Mouse (Mus musculus) E14TG2a.4 (cell line): ENCODE results near the gene Sgta.

Source experiments
- H3K27me3 ChIP-seq: 2 replicates; pipeline ENCODE4 v1.6.1; 2014; ENCODE audit warnings: low read length, control low read depth; ENCODE audit not compliant: insufficient read depth
- H3K36me3 ChIP-seq: 2 replicates; pipeline ENCODE4 v1.6.1; 2014; ENCODE audit warnings: low read length, control low read depth; ENCODE audit not compliant: insufficient read depth
- H3K4me1 ChIP-seq: replicated peaks from 2 replicates; pipeline ENCODE4 v1.6.1; 2014; ENCODE audit warnings: low read depth, low read length, control low read depth
- H3K4me3 ChIP-seq: replicated peaks from 2 replicates; pipeline ENCODE4 v1.5.1; 2014; ENCODE audit warnings: mild to moderate bottlenecking, low read length
- H3K9me3 ChIP-seq: 2 replicates; pipeline ENCODE4 v1.6.1; 2014; ENCODE audit warnings: low read length, control low read depth
- CTCF ChIP-seq: conservative IDR thresholded peaks from 2 replicates; pipeline ENCODE4 v1.5.1; 2014; ENCODE audit warnings: low read length
- NANOG ChIP-seq: IDR thresholded peaks from 2 replicates; pipeline ENCODE4 v1.6.1; 2014; ENCODE audit warnings: borderline replicate concordance, low read length, mixed read lengths
- POU5F1 ChIP-seq: IDR thresholded peaks from 2 replicates; pipeline ENCODE4 v1.6.1; 2014; ENCODE audit warnings: low read length, borderline replicate concordance

Gene Sgta

DNA sequence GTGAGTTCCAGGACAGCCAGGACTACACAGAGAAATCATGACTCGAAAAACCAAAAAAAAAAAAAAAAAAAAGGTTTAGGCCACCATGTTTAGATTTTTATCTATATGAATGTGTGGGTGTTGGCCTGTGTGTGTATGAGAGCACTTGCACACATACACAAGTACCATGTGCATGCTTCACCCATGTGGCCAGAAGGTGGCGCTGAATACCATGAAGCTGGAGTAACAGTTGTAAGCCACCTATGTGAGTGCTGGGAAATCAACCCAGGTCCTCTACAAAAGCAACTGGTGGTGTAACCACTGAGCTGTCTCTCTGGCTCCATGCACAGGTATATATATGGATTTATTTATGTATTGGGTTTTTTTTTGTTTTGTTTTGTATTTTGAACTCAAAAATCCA is 27.0 kb upstream of the Sgta start:
- TF ChIP-seq CTCF (peak; percentile 58), NANOG (no peak)
- no peaks in the 10 kb centered on the region for H3K27me3 ChIP-seq
- peaks cover 44% of the 10 kb centered on the region for H3K4me1 ChIP-seq
- H3K4me3 ChIP-seq = no peak overlapping the region
- H3K36me3 ChIP-seq = peaks cover 18% of the 10 kb centered on the region
- no peaks in the 10 kb centered on the region for H3K9me3 ChIP-seq

- H3K9me3 ChIP-seq = no peaks in the 10 kb centered on the region
- H3K4me1 ChIP-seq = peaks cover 69% of the 10 kb centered on the region
- H3K27me3 ChIP-seq = no peaks in the 10 kb centered on the region
- peak overlapping the region; percentile 13; the same call in 1 of the 2 replicates for H3K4me3 ChIP-seq
- peaks cover 64% of the 10 kb centered on the region for H3K36me3 ChIP-seq
- TF ChIP-seq NANOG = no peak
- TF ChIP-seq POU5F1 = peak; percentile 55; the same call in 1 of the 2 replicates
- peak; percentile 85 for TF ChIP-seq CTCF
Measured at GRCm38 (mm10) chr10:81082168-81082960, 22.4 kb upstream of the Sgta start.

DNA sequence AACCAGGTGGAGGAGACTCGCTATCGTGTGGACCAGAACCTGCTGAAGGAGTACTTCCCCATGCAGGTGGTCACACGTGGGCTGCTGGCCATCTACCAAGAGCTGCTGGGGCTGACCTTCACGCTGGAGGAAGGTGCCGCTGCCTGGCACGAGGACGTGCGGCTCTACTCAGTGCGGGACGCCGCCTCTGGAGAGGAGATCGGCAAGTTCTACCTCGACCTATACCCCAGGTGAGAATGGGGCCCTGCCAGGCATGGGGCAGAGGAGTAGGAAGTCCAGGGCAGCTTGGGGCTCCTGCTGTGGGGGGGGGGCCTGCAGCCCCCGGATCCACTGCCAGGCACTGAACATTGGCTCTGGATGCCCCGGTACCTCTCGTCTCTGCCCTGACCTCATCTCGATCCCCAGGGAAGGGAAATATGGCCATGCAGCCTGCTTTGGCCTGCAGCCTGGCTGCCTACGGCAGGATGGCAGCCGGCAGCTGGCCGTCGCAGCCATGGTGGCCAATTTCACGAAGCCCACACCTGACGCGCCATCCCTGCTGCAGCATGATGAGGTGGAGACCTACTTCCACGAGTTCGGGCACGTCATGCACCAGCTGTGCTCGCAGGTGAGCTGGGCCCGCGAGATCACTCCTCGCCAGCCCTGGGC is 20.2 kb upstream of the Sgta start:
- H3K4me3 ChIP-seq = peak overlapping the region; percentile 52
- peaks cover 86% of the 10 kb centered on the region for H3K36me3 ChIP-seq
- H3K9me3 ChIP-seq = no peaks in the 10 kb centered on the region
- no peaks in the 10 kb centered on the region for H3K27me3 ChIP-seq
- H3K4me1 ChIP-seq = peaks cover 90% of the 10 kb centered on the region
- TF ChIP-seq POU5F1 = no peak
- TF ChIP-seq NANOG = no peak
- TF ChIP-seq CTCF = no peak

- Histone ChIP-seq H3K36me3 (peaks cover 97% of the 10 kb centered on the region), H3K27me3 (no peaks in the 10 kb centered on the region), H3K4me3 (no peak overlapping the region), H3K9me3 (no peaks in the 10 kb centered on the region), H3K4me1 (peaks cover 94% of the 10 kb centered on the region)
- no peak for TF ChIP-seq POU5F1
- TF ChIP-seq NANOG = no peak
- TF ChIP-seq CTCF = no peak
Measured at GRCm38 (mm10) chr10:81077916-81078315, 17.9 kb upstream of the Sgta start.

DNA sequence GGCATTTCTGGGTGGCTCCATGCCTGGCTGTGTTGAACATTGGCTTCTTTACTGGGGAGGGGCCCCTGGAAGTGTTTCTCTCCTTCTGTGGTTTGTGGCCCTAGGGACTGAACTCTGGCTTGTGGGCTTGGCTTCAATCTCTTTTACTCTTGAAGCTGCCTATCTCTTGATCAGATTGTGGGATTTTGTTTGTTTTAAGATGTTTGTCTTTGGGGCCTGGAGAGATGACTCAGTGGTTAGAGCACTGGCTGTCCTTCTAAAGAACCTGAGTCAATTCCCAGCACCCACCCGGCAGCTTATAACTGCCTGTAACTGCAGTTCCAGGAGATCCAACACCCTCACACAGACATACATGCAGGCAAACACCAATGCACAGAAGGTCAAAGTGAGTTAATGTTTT is 16.4 kb upstream of the Sgta start:
- Histone ChIP-seq H3K9me3 (no peaks in the 10 kb centered on the region), H3K27me3 (no peaks in the 10 kb centered on the region), H3K36me3 (peaks cover 100% of the 10 kb centered on the region), H3K4me3 (no peak overlapping the region), H3K4me1 (peaks cover 94% of the 10 kb centered on the region)
- TF ChIP-seq NANOG (no peak), CTCF (no peak), POU5F1 (no peak)

- Histone ChIP-seq H3K27me3 (no peaks in the 10 kb centered on the region), H3K9me3 (no peaks in the 10 kb centered on the region), H3K4me1 (peaks cover 94% of the 10 kb centered on the region), H3K36me3 (peaks cover 96% of the 10 kb centered on the region), H3K4me3 (no peak overlapping the region)
- TF ChIP-seq CTCF (no peak), POU5F1 (no peak), NANOG (no peak)
Measured at GRCm38 (mm10) chr10:81075734-81076133, 15.8 kb upstream of the Sgta start.

GRCm38 (mm10) chr10:81073464-81073863 is 13.5 kb upstream of the Sgta start:
- Histone ChIP-seq H3K36me3 (peaks cover 73% of the 10 kb centered on the region), H3K4me3 (no peak overlapping the region; the same call in 1 of the 2 replicates), H3K27me3 (no peaks in the 10 kb centered on the region), H3K9me3 (no peaks in the 10 kb centered on the region), H3K4me1 (peaks cover 87% of the 10 kb centered on the region)
- TF ChIP-seq NANOG (no peak), CTCF (peak; percentile 98)

DNA sequence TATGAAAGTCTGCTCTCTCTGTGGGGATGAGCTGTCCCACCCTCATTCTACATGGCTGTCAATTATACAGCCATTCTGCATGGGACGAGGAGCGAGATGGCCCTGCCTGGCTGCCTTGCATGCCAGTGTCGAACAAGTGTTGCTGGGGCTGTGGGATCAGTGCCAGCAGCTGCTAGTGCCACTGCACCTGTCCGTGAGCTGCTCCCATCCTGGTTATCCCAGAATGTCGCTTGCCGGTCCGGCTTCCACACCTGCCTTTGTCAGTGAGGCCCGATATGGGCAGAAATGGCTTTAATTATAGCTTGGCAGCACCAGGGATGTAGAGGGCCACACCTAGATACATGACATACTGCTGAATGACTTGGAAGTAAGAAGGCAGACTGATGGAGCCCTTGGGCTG is 12.3 kb upstream of the Sgta start:
- H3K4me1 ChIP-seq = peaks cover 79% of the 10 kb centered on the region
- TF ChIP-seq NANOG (no peak), POU5F1 (no peak), CTCF (no peak)
- peaks cover 61% of the 10 kb centered on the region for H3K36me3 ChIP-seq
- H3K9me3 ChIP-seq = no peaks in the 10 kb centered on the region
- H3K27me3 ChIP-seq = no peaks in the 10 kb centered on the region
- H3K4me3 ChIP-seq = no peak overlapping the region
